Mouse (Mus musculus) limb, embryonic 10.5 days (tissue): ENCODE data around the gene Slc8b1. TPM values are rescaled to one million over a fixed set of nuclear protein-coding genes. Genes with fewer than 3 reads are reported as not detected.
A peak's percentile ranks its signal among the peaks of the same experiment; 100 is the strongest.

Experiments
- DNase-seq: peaks from one replicate; pipeline ENCODE4 v3.0.0-alpha.2; 2017; ENCODE audit warnings: low spot score
- H3K27ac ChIP-seq: fragments of 300-500 bp; sonication (generic); 2 replicates; pipeline ENCODE4 v1.5.1; 2016; ENCODE audit warnings: mild to moderate bottlenecking
- H3K27me3 ChIP-seq: fragments of 300-500 bp; sonication (generic); 2 replicates; pipeline ENCODE4 v1.6.1; 2016; ENCODE audit warnings: low read depth, mild to moderate bottlenecking; ENCODE audit not compliant: poor library complexity, severe bottlenecking
- H3K36me3 ChIP-seq: fragments of 300-500 bp; sonication (generic); 2 replicates; pipeline ENCODE4 v1.6.1; 2016; ENCODE audit warnings: mild to moderate bottlenecking, moderate library complexity
- H3K4me1 ChIP-seq: fragments of 300-500 bp; sonication (generic); 2 replicates; pipeline ENCODE4 v1.6.1; 2016
- H3K4me3 ChIP-seq: fragments of 300-500 bp; sonication (generic); 2 replicates; pipeline ENCODE4 v1.5.1; 2016; ENCODE audit warnings: mild to moderate bottlenecking, moderate library complexity
- H3K9me3 ChIP-seq: fragments of 300-500 bp; sonication (generic); replicated peaks from 2 replicates; pipeline ENCODE4 v1.6.1; 2016; ENCODE audit warnings: mild to moderate bottlenecking
- whole genome bisulfite sequencing: fragments of 180-500 bp; shearing (Covaris S2); methylation state at CpG from one replicate; pipeline ENCODE4 v1.1.7; 2016; 5-methylcytosine and 5-hydroxymethylcytosine counted together
- polyA plus RNA-seq: library from polyadenylated mRNA; unstranded; fragments of >200 nt; fragmentation: Nextera tagmentation; extraction: Ambion mirVana; gene quantifications from 2 replicates; pipeline ENCODE4 v1.2.1, GENCODE M21; 2016

Slc8b1 gene
- polyA plus RNA-seq, 1 experiment from 2014 or later: 4.4 TPM

GRCm38 (mm10) chr5:120579211-120579897 lies 68.4 kb downstream of the Slc8b1 start:
- Histone ChIP-seq H3K4me1 (peaks cover 63% of the 10 kb centered on the region), H3K27ac (peak overlapping the region; percentile 73), H3K36me3 (peaks cover 39% of the 10 kb centered on the region), H3K27me3 (no peaks in the 10 kb centered on the region), H3K4me3 (no peak overlapping the region), H3K9me3 (no peaks in the 10 kb centered on the region)
- 54% methylated on average over 26 of the region's 26 CpGs for WGBS
- DNase-seq: peak; percentile 40

- no peak for DNase-seq
- Histone ChIP-seq H3K27me3 (no peaks in the 10 kb centered on the region), H3K4me1 (peaks cover 61% of the 10 kb centered on the region), H3K4me3 (no peak overlapping the region), H3K27ac (peak overlapping the region; percentile 73), H3K36me3 (peaks cover 45% of the 10 kb centered on the region), H3K9me3 (no peaks in the 10 kb centered on the region)
- 89% methylated on average over 26 of the region's 26 CpGs for WGBS
Measured at GRCm38 (mm10) chr5:120579898-120580626, 69.1 kb downstream of the Slc8b1 start.

- H3K9me3 ChIP-seq: no peaks in the 10 kb centered on the region
- peaks cover 45% of the 10 kb centered on the region for H3K36me3 ChIP-seq
- 86% methylated on average over 9 of the region's 9 CpGs for WGBS
- DNase-seq: no peak
- peaks cover 66% of the 10 kb centered on the region for H3K4me1 ChIP-seq
- 0 out of 2 replicates have a peak, but pooled peaks cover 6% of the 10 kb centered on the region for H3K27me3 ChIP-seq
- no peak overlapping the region for H3K4me3 ChIP-seq
- 0 out of 2 replicates have a peak overlapping the region, but pooled peaks have one; percentile 12 for H3K27ac ChIP-seq
Measured at GRCm38 (mm10) chr5:120582002-120582401, 71.0 kb downstream of the Slc8b1 start.

DNA sequence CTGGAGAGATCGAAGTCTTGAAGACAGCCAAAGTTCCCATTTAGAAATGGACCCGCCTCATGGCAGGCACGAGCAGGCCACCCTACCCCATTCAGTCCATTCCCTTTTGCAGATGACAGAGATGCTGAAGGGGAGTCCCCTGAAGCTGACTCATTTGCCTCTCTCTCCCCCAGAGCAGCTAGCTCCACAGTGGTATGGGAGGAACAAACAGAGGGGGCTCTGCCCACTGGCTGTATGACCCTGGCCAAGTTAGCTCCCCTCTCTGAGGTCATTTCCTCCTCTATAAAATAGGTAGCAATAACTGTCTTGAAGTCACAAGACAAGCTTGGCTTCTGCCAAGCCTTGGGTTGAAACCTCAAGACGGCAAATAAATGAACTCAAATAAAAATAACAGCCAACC lies 72.5 kb downstream of the Slc8b1 start:
- H3K36me3 ChIP-seq: peaks cover 45% of the 10 kb centered on the region
- 0 out of 2 replicates have a peak, but pooled peaks cover 8% of the 10 kb centered on the region for H3K27me3 ChIP-seq
- H3K4me1 ChIP-seq: peaks cover 66% of the 10 kb centered on the region
- DNase-seq: no peak
- no peaks in the 10 kb centered on the region for H3K9me3 ChIP-seq
- H3K27ac ChIP-seq: no peak overlapping the region
- 94% methylated on average over 4 of the region's 4 CpGs for WGBS
- no peak overlapping the region for H3K4me3 ChIP-seq

Other genes starting within 250 kb of the Slc8b1 start
- gene Lhx5, start 79.5 kb upstream of the Slc8b1 start, polyA plus RNA-seq: not detected in 2 replicates
- gene Sdsl, start 38.4 kb upstream of the Slc8b1 start, polyA plus RNA-seq: 5.2 and 5.6 TPM in 2 replicates
- not detected in 2 replicates for gene Sds, start 34.6 kb upstream of the Slc8b1 start, polyA plus RNA-seq
- gene Plbd2, start 7.5 kb upstream of the Slc8b1 start, polyA plus RNA-seq: 41.3 and 43.1 TPM in 2 replicates
- 12.3 and 13.2 TPM in 2 replicates for gene Tpcn1, start 77.5 kb downstream of the Slc8b1 start, polyA plus RNA-seq
- gene Iqcd, start 77.8 kb downstream of the Slc8b1 start, polyA plus RNA-seq: 0.30 and 0.41 TPM in 2 replicates
- 17.5 and 19.5 TPM in 2 replicates for gene Rita1, start 101.4 kb downstream of the Slc8b1 start, polyA plus RNA-seq
- 58.1 and 62.6 TPM in 2 replicates for gene Ddx54, start 101.6 kb downstream of the Slc8b1 start, polyA plus RNA-seq
- gene Cfap73, start 123.1 kb downstream of the Slc8b1 start, polyA plus RNA-seq: not detected in 2 replicates
- 0.13 and 0.36 TPM in 2 replicates for gene Rasal1, start 137.6 kb downstream of the Slc8b1 start, polyA plus RNA-seq
- gene Dtx1, start 200.8 kb downstream of the Slc8b1 start, polyA plus RNA-seq: 0.84 and 1.7 TPM in 2 replicates
- not detected in 2 replicates for gene Oas2, start 238.7 kb downstream of the Slc8b1 start, polyA plus RNA-seq